Mouse (Mus musculus) lung, embryonic 16.5 days (tissue): Measurements from ENCODE around the gene Pitpnm1. TPM values are rescaled to one million over a fixed set of nuclear protein-coding genes. Genes with fewer than 3 reads are reported as not detected.

Source experiments
- ATAC-seq: fragments of 200-750 bp; cut with Nextera tagmentation; 2 replicates; pipeline ENCODE4 v1.8.0; 2017; ENCODE audit warnings: low read depth, mild to moderate bottlenecking, moderate library complexity
- H3K27ac ChIP-seq: fragments of 300-500 bp; sonication (generic); 2 replicates; pipeline ENCODE4 v1.5.1; 2014; ENCODE audit warnings: mild to moderate bottlenecking, control low read depth, low read length
- H3K27me3 ChIP-seq: fragments of 300-500 bp; sonication (generic); 2 replicates; pipeline ENCODE4 v1.6.1; 2014; ENCODE audit warnings: low read depth, low read length, mixed read lengths; ENCODE audit not compliant: control insufficient read depth, insufficient read depth
- H3K36me3 ChIP-seq: fragments of 300-500 bp; sonication (generic); 2 replicates; pipeline ENCODE4 v1.6.1; 2014; ENCODE audit warnings: low read length; ENCODE audit not compliant: control insufficient read depth, insufficient read depth
- H3K4me1 ChIP-seq: fragments of 300-500 bp; sonication (generic); replicated peaks from 2 replicates; pipeline ENCODE4 v1.6.1; 2014; ENCODE audit warnings: low read length, mixed read lengths; ENCODE audit not compliant: control insufficient read depth, insufficient read depth
- H3K4me2 ChIP-seq: fragments of 300-500 bp; sonication (generic); 2 replicates; pipeline ENCODE4 v1.6.1; 2014; ENCODE audit warnings: low read depth, low read length, control low read depth
- H3K4me3 ChIP-seq: fragments of 300-500 bp; sonication (generic); 2 replicates; pipeline ENCODE4 v1.5.1; 2014; ENCODE audit warnings: mild to moderate bottlenecking, low read length, control low read depth
- H3K9ac ChIP-seq: fragments of 300-500 bp; sonication (generic); 2 replicates; pipeline ENCODE4 v1.6.1; 2014; ENCODE audit warnings: low read length, control low read depth
- H3K9me3 ChIP-seq: fragments of 300-500 bp; sonication (generic); 2 replicates; pipeline ENCODE4 v1.6.1; 2016; ENCODE audit warnings: low read length; ENCODE audit not compliant: control insufficient read depth
- WGBS: fragments of 180-500 bp; shearing (Covaris S2); extraction: QIAGEN DNeasy Blood & Tissue Kit; methylation state at CpG from one replicate; pipeline ENCODE4 v1.1.7; 2014; 5-methylcytosine and 5-hydroxymethylcytosine counted together
- polyA plus RNA-seq: library from polyadenylated mRNA; unstranded; fragments of >200 nt; fragmentation: Nextera tagmentation; extraction: Ambion mirVana; gene quantifications from 2 replicates; pipeline ENCODE4 v1.2.1, GENCODE M21; 2015

The Pitpnm1 gene
- polyA plus RNA-seq, 1 experiment from 2014 or later: 12.6 TPM

- Histone ChIP-seq H3K27me3 (0 out of 2 replicates have a peak, but pooled peaks cover 2% of the 10 kb centered on the region), H3K4me3 (no peak overlapping the region), H3K4me2 (no peak overlapping the region), H3K27ac (no peak overlapping the region), H3K9ac (no peak overlapping the region), H3K36me3 (no peaks in the 10 kb centered on the region), H3K9me3 (no peaks in the 10 kb centered on the region), H3K4me1 (no peaks in the 10 kb centered on the region)
- no peak for ATAC-seq
- 75% methylated on average over 6 of the region's 6 CpGs for WGBS
Measured at GRCm38 (mm10) chr19:4089128-4089527, 10.7 kb upstream of the Pitpnm1 start.

- no peaks in the 10 kb centered on the region for H3K9me3 ChIP-seq
- H3K27ac ChIP-seq: no peak overlapping the region
- H3K4me2 ChIP-seq: no peak overlapping the region
- no peak overlapping the region for H3K4me3 ChIP-seq
- no peaks in the 10 kb centered on the region for H3K4me1 ChIP-seq
- WGBS: 86% methylated on average over 3 of the region's 3 CpGs
- ATAC-seq: no peak
- H3K9ac ChIP-seq: no peak overlapping the region
- H3K27me3 ChIP-seq: 0 out of 2 replicates have a peak, but pooled peaks cover 2% of the 10 kb centered on the region
- no peaks in the 10 kb centered on the region for H3K36me3 ChIP-seq
Measured at GRCm38 (mm10) chr19:4090446-4090845, 9.4 kb upstream of the Pitpnm1 start.

DNA sequence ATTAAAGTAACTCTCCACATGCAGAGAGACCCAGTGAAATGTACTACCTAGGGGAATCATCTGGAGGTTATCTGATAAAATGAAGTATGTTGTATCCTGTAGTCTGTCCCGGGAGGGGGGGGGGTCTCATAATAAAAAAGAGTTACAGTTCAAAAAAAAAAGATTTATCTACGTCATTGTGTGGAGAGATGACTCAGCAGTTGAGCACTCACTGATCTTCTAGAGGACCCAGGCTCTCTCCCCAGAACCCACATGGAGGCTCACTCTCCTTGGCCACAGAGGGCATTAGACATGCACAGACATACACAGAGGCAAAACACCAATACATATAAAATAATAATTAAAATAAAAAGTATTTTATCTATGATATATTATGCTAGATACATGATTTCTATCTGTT lies 8.4 kb upstream of the Pitpnm1 start:
- H3K27me3 ChIP-seq: 0 out of 2 replicates have a peak, but pooled peaks cover 2% of the 10 kb centered on the region
- peaks cover 3% of the 10 kb centered on the region; the same call in 1 of the 2 replicates for H3K4me1 ChIP-seq
- 52% methylated on average over 2 of the region's 2 CpGs for WGBS
- no peak overlapping the region for H3K4me2 ChIP-seq
- no peaks in the 10 kb centered on the region for H3K9me3 ChIP-seq
- H3K4me3 ChIP-seq: no peak overlapping the region
- no peak overlapping the region for H3K9ac ChIP-seq
- H3K27ac ChIP-seq: no peak overlapping the region
- no peak for ATAC-seq
- no peaks in the 10 kb centered on the region for H3K36me3 ChIP-seq

- H3K4me2 ChIP-seq: no peak overlapping the region
- peaks cover 3% of the 10 kb centered on the region; the same call in 1 of the 2 replicates for H3K4me1 ChIP-seq
- WGBS: 70% methylated on average over 3 of the region's 3 CpGs
- ATAC-seq: no peak
- no peaks in the 10 kb centered on the region for H3K36me3 ChIP-seq
- H3K27me3 ChIP-seq: 0 out of 2 replicates have a peak, but pooled peaks cover 2% of the 10 kb centered on the region
- no peak overlapping the region for H3K4me3 ChIP-seq
- no peak overlapping the region for H3K9ac ChIP-seq
- no peaks in the 10 kb centered on the region for H3K9me3 ChIP-seq
- H3K27ac ChIP-seq: no peak overlapping the region
Measured at GRCm38 (mm10) chr19:4092750-4093149, 7.0 kb upstream of the Pitpnm1 start.

DNA sequence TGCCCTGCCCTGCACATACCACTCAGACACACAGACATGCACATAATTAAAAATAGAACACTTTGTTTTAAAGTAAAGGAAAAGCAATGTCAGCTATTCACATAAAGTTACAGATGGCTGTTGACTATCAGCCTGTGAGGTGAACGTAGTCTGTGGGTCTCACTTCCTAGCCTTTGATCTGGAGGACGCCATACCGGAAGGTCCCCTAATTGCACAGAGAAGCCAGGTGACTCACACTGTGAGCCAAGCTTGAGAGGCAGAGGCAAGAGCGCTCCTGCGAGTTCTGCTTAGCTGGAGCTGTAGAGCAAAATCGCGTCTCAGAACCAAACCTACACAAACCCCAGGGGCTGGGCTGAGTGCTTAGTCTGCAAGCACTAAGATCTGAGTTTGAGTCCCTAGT lies 6.0 kb upstream of the Pitpnm1 start:
- no peaks in the 10 kb centered on the region for H3K9me3 ChIP-seq
- ATAC-seq: no peak
- no peak overlapping the region for H3K27ac ChIP-seq

DNA sequence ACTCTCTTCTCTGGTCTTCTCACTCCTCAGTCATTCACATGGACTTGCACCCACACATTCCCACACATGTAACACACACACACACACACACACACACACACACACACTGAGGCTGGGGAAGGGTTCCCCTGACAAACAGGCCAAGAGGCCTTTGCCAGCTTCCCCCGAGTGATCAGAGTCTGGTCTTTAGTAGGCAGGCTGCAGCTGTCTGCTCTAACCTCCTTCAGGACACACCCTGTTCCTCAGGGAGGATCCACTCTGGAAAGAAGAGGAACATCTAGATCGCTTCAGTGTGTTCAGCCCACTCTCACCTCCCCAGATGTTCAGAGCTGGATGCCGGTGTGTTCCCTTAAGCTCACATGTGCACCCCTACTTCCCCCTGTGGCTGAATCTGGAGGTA lies 5.5 kb upstream of the Pitpnm1 start:
- H3K9ac ChIP-seq: no peak overlapping the region
- no peaks in the 10 kb centered on the region for H3K27me3 ChIP-seq
- H3K4me2 ChIP-seq: no peak overlapping the region
- H3K27ac ChIP-seq: no peak overlapping the region
- WGBS: 74% methylated on average over 3 of the region's 3 CpGs
- peaks cover 8% of the 10 kb centered on the region for H3K4me1 ChIP-seq
- H3K36me3 ChIP-seq: no peaks in the 10 kb centered on the region
- no peaks in the 10 kb centered on the region for H3K9me3 ChIP-seq
- H3K4me3 ChIP-seq: no peak overlapping the region
- ATAC-seq: no peak

More for the DNA sequence above, 6.0 kb upstream of the Pitpnm1 start:
- Histone ChIP-seq H3K27me3 (no peaks in the 10 kb centered on the region), H3K4me1 (peaks cover 4% of the 10 kb centered on the region), H3K9ac (no peak overlapping the region), H3K4me3 (no peak overlapping the region), H3K36me3 (no peaks in the 10 kb centered on the region), H3K4me2 (no peak overlapping the region)
- WGBS: 48% methylated on average over 7 of the region's 7 CpGs

GRCm38 (mm10) chr19:4094774-4095303 lies 5.0 kb upstream of the Pitpnm1 start:
- ATAC-seq: no peak
- no peaks in the 10 kb centered on the region for H3K27me3 ChIP-seq
- WGBS: 63% methylated on average over 5 of the region's 5 CpGs
- no peak overlapping the region for H3K9ac ChIP-seq
- H3K4me1 ChIP-seq: peaks cover 13% of the 10 kb centered on the region
- no peak overlapping the region for H3K4me3 ChIP-seq
- no peaks in the 10 kb centered on the region for H3K9me3 ChIP-seq
- H3K36me3 ChIP-seq: no peaks in the 10 kb centered on the region
- H3K4me2 ChIP-seq: no peak overlapping the region
- no peak overlapping the region for H3K27ac ChIP-seq

GRCm38 (mm10) chr19:4095802-4096201 lies 4.0 kb upstream of the Pitpnm1 start:
- ATAC-seq: no peak
- H3K9ac ChIP-seq: no peak overlapping the region
- no peak overlapping the region for H3K4me3 ChIP-seq
- no peak overlapping the region for H3K27ac ChIP-seq
- no peaks in the 10 kb centered on the region for H3K9me3 ChIP-seq
- no peaks in the 10 kb centered on the region for H3K36me3 ChIP-seq
- H3K4me1 ChIP-seq: peaks cover 21% of the 10 kb centered on the region
- WGBS: 68% methylated on average over 3 of the region's 3 CpGs
- peaks cover 9% of the 10 kb centered on the region; the same call in 1 of the 2 replicates for H3K27me3 ChIP-seq
- H3K4me2 ChIP-seq: no peak overlapping the region

DNA sequence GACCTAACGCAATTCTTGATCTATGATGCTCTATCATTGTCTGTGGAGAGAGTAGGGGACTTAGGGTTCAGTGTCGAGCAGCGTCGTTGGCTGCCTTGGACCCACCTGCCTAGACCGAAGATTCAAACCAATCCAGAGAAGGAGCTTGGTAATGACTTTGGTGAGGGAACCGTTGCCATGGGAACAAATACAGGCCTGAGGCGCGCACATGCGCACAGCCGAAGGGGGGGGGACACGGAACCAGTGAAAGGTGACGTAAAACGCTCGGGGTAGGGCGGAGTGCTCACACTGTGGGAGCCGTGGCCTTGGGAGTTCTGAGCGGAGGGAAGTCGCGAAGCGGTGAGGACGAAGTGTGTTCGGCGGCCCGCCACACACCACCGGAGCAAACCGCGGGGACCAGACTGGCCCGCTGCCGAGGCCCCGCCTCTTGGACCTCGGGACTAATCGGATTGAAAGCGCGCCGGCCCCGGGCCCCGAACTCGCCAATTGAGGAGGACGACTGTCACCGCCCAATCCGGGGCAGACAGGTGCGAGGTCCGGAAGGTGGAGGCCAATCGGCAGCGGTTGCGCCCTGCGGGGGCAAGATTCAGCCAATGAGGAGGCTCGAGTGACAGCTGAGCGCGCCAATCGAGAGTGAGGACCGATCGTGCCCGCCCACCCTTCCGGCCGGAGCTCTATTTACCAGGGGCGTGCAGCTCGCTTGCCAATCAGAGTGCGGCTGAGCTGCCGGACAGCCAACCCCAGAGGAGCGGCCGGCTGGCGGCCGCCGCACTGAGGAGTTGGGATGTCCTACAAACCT lies 3.0 kb upstream of the Pitpnm1 start, which contains the start of gene Cdk2ap2:
Gene Cdk2ap2, plus strand, starts transcription at position 541 of the 799 bp plus-strand sequence.
- H3K4me1 ChIP-seq: peaks cover 26% of the 10 kb centered on the region
- ATAC-seq: peak; percentile 93
- H3K9ac ChIP-seq: peak within 1 kb of the TSS; percentile 68
- no peaks in the 10 kb centered on the region for H3K9me3 ChIP-seq
- H3K4me2 ChIP-seq: peak within 1 kb of the TSS; percentile 86
- peaks cover 18% of the 10 kb centered on the region for H3K27me3 ChIP-seq
- under 1% methylated on average over 65 of the region's 65 CpGs for WGBS
- peak within 1 kb of the TSS; percentile 71 for H3K4me3 ChIP-seq
- H3K27ac ChIP-seq: peak within 1 kb of the TSS; percentile 92
- no peaks in the 10 kb centered on the region for H3K36me3 ChIP-seq
